Mouse (Mus musculus) testis, adult 2 months (tissue): Measurements from ENCODE around the gene Arhgap6.

ENCODE experiments used
- CTCF ChIP-seq: fragments of 200-500 bp; IDR thresholded peaks from 2 replicates; pipeline ENCODE4 v1.5.1; 2012; ENCODE audit warnings: low read depth, mild to moderate bottlenecking, inconsistent platforms, low read length, moderate library complexity; ENCODE audit not compliant: control insufficient read depth, insufficient read depth, insufficient replicate concordance
- POLR2A ChIP-seq: fragments of 200-500 bp; IDR thresholded peaks from 2 replicates; pipeline ENCODE4 v1.6.1; 2012; ENCODE audit warnings: low read depth, mild to moderate bottlenecking, inconsistent platforms, low read length, moderate library complexity; ENCODE audit not compliant: control insufficient read depth

DNA sequence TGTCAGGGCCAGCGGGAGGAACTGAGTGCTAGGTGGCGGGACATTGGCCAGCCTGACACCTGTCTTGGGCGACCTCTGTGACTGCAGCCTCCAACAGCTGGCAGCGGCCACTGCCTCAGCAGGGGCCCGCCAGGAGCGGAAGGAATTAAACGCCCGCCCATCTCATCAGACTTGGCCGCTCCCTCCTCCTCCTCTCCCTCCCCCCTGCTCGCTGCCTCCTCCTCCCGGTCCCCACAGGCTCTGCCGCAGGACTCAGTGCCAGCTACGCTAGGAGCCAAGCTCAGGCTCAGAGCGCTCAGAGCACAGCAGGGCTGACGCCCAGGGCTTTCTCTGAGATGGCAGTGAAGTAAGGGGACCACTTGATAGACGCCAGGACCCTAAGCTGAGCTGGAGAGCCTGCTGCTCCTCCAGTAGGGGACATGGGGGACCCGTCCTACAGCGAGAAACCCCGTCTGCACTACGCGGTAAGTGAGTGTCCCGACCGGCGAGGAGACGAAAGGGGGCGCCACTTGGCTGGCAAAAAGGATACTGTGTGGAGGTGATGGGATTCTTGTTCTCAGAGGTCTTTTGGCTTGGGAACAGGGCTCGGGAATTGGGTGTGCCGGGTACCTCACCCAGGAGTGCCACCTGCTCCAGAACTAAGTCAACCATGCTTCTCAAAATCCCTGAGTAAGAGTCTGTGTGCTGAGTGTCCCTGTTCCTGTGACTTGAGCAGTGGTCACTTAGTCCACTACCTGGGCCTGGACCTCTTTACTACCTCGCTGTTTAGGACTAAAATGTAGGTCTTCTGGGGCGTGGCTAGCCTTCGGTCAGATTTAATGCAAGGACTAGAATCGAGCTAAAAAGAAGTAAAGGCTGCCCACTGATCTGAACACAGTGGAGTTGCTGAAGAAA is 241.8 kb downstream of the Arhgap6 start:
- TF ChIP-seq POLR2A (no peak), CTCF (no peak)
